Mouse (Mus musculus) erythroid progenitor cell, adult 5-6 weeks (primary cell): Measurements from ENCODE around the gene H2afv. TPM values are rescaled to one million over a fixed set of nuclear protein-coding genes. Genes with fewer than 3 reads are reported as not detected.

Source experiments
- ATAC-seq: replicated peaks from 2 replicates; pipeline ENCODE4 v1.8.0; 2016; ENCODE audit warnings: moderate number of reproducible peaks, mild to moderate bottlenecking, moderate TSS enrichment, inconsistent platforms; ENCODE audit not compliant: poor library complexity, low FRiP score, severe bottlenecking
- total RNA-seq, 2 experiments: library from RNA; stranded (forward) in 1 of 2; stranded (reverse) in 1 of 2; fragments of 150-400 nt in 1 of 2; fragments of 186-747, 209-891 nt in 1 of 2; gene quantifications; 2 replicates each; pipeline versions ENCODE4 v1.2.3 to v1.2.4; 2015 to 2017; ENCODE audit warnings: low replicate concordance in 2 of 2

The H2afv gene
- total RNA-seq, 2 experiments from 2014 or later: 160 to 209 TPM

DNA sequence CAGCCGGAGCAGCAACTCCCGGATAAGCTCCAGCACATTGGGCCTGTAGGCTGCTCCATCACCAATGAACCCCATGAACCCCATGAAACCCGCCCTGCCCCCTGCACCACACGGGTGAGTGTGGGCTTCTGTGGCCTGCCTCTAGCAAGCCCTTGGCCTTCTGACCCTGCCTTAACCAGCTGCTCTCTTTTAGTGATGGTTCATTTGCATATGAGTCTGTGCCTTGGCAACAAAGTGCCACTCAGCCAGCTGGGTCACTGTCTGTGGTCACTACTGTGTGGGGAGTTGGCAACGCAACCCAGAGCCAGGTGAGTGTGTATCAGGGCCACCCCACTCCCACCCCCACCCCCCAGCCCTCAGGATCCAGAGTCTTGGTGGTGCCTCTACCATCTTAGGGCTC is 48.7 kb downstream of the H2afv start:
- no peak for ATAC-seq

DNA sequence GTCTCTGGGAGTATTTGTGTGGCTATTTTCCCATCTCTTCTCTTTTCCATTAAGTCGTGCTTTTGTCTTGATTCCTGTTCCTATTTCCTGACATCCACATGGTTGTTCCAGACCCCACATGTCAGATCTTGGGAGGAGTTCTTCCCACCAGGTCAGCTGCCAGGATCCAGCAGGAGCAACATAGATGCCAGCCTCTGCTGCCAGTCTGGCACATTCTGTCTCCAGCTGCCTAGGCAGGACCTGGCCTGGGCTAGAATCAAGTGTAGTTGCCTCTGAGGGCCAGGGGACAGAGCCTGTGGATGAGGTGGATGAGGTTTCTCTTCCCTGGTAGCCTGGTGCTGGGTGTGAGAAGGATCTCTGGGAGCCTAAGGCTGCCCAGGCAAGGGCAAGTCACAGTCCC is 50.4 kb downstream of the H2afv start:
- no peak for ATAC-seq

DNA sequence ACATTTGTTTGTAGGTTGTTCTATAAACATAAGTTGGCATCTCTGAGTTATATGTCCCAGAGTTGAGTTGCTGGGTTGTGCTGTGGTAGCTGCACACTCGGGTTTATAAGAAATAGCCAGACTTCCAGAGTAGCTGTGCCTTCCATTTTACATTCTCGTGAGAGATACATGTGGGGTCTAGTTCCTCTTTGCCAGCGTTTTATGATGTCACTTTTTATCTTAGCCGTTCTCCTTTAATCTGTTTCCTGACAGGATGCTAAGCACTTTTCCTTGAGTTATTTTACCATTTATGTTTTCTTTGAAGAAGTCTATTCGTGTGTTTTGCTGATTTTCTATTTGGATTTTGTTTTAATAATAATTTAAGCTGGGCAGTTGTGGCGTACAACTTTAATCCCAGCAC is 51.4 kb downstream of the H2afv start:
- no peak for ATAC-seq

DNA sequence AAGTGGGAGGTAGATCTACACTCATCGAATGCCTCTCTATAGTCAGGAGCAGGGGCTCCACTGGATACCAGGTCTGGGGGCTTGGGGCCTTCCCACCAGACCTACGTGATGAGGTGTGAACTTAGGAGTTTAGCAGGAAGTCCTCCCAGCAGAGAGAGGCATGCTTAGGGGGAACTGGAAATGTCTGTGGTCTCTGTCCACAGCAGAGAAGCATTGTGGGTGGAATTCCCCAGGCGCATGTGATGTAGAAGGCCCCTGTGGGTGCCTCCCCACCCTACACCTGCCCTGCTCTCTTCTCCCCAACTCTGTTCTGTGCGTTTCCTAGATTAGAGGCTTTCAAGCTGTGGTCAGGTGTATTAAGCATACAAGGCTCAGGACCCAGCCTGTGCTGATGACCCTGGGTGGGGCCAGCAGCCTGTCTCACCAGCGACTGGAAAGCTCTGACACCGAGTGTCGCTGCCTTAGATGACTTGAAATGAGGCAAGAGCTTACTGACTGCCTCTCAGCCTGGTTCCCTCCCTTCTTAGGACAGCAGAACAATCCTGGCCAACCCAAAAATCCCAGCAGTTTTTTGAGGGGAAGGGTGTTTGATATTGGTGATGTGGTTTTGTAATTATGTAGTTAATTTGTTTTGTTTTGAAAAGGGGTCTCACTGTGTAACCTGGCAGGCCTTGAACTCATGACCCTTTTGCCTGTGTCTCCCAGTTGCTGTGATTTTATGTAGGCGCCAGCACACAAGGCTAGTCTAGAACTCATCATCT is 52.5 kb downstream of the H2afv start:
- ATAC-seq: no peak

DNA sequence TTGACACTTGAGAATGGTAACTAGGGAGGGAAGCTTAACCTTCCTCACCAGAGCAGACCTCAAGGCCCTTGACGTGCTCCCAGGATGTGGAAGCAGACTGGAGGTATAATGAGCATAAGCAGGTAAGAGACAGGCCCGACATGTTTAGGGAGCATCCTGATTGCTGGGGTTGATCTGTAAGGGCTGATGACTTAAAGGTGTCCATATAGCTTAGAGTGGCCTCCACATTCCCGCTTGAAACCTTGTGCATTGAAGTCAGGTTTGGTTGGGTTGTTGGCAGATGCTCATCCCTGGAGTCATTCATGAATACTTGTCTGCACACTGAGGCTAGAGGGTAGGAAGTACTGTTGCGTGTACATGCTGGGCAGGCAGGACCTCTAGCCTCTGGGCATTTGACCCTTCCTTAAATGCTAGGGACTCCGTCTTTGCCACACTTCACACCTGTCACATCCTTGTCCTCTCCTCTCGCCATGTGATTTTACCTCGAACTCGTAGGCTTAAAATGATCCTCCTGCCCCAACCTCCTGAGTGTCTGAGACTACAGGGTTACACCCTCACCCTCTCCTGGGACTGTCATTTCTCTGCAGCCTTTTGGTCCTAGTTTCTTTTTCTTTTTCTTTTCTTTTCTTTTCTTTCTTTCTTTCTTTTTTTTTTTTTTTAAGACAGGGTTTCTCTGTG is 53.7 kb downstream of the H2afv start:
- no peak for ATAC-seq

- ATAC-seq: no peak
Observed at GRCm38 (mm10) chr11:6389483-6389921, 54.7 kb downstream of the H2afv start.

- peak; percentile 93 for ATAC-seq
Observed at GRCm38 (mm10) chr11:6388726-6389413, 55.4 kb downstream of the H2afv start, which contains the start of gene Zmiz2. TSS of gene Zmiz2 (plus strand) at chr11:6389074.

GRCm38 (mm10) chr11:6388126-6388725 is 56.0 kb downstream of the H2afv start:
- ATAC-seq: no peak

- ATAC-seq: no peak
Observed at GRCm38 (mm10) chr11:6380916-6381315, 63.3 kb downstream of the H2afv start.

Other genes starting within 250 kb of the H2afv start
- not detected in 2 replicates for gene A730071L15Rik, start 244.4 kb downstream of the H2afv start, total RNA-seq (2015; ENCODE audit: low replicate concordance)
- gene A730071L15Rik, start 244.4 kb downstream of the H2afv start, total RNA-seq (2017; ENCODE audit: low replicate concordance): not detected in 2 replicates
- 15.1 and 15.5 TPM in 2 replicates for gene Nudcd3, start 244.0 kb downstream of the H2afv start, total RNA-seq (2015; ENCODE audit: low replicate concordance)
- 13.8 and 15.3 TPM in 2 replicates for gene Nudcd3, start 244.0 kb downstream of the H2afv start, total RNA-seq (2017; ENCODE audit: low replicate concordance)
- not detected in 2 replicates for gene Npc1l1, start 214.3 kb downstream of the H2afv start, total RNA-seq (2015; ENCODE audit: low replicate concordance)
- gene Npc1l1, start 214.3 kb downstream of the H2afv start, total RNA-seq (2017; ENCODE audit: low replicate concordance): not detected in 2 replicates
- gene Ddx56, start 176.7 kb downstream of the H2afv start, total RNA-seq (2015; ENCODE audit: low replicate concordance): 8.4 and 11.2 TPM in 2 replicates
- gene Ddx56, start 176.7 kb downstream of the H2afv start, total RNA-seq (2017; ENCODE audit: low replicate concordance): 3.2 and 6.4 TPM in 2 replicates
- 13.4 and 13.7 TPM in 2 replicates for gene Tmed4, start 169.6 kb downstream of the H2afv start, total RNA-seq (2015; ENCODE audit: low replicate concordance)
- 5.1 and 12.1 TPM in 2 replicates for gene Tmed4, start 169.6 kb downstream of the H2afv start, total RNA-seq (2017; ENCODE audit: low replicate concordance)
- gene Ogdh, start 152.8 kb downstream of the H2afv start, total RNA-seq (2015; ENCODE audit: low replicate concordance): 112 and 117 TPM in 2 replicates
- gene Ogdh, start 152.8 kb downstream of the H2afv start, total RNA-seq (2017; ENCODE audit: low replicate concordance): 81.0 and 99.9 TPM in 2 replicates
- 16.6 and 17.6 TPM in 2 replicates for gene Zmiz2, start 55.4 kb downstream of the H2afv start, total RNA-seq (2015; ENCODE audit: low replicate concordance)
- 5.1 and 7.8 TPM in 2 replicates for gene Zmiz2, start 55.4 kb downstream of the H2afv start, total RNA-seq (2017; ENCODE audit: low replicate concordance)
- 1,149 and 1,152 TPM in 2 replicates for gene Ppia, start 29.0 kb downstream of the H2afv start, total RNA-seq (2015; ENCODE audit: low replicate concordance)
- gene Ppia, start 29.0 kb downstream of the H2afv start, total RNA-seq (2017; ENCODE audit: low replicate concordance): 288 and 328 TPM in 2 replicates
- gene Purb, start 31.5 kb upstream of the H2afv start, total RNA-seq (2015; ENCODE audit: low replicate concordance): 40.7 and 50.7 TPM in 2 replicates
- gene Purb, start 31.5 kb upstream of the H2afv start, total RNA-seq (2017; ENCODE audit: low replicate concordance): 41.3 and 43.5 TPM in 2 replicates
- gene Myo1g, start 76.5 kb upstream of the H2afv start, total RNA-seq (2015; ENCODE audit: low replicate concordance): 6.3 and 16.6 TPM in 2 replicates
- 6.3 and 14.6 TPM in 2 replicates for gene Myo1g, start 76.5 kb upstream of the H2afv start, total RNA-seq (2017; ENCODE audit: low replicate concordance)
- 18.7 and 30.6 TPM in 2 replicates for gene Ccm2, start 102.4 kb upstream of the H2afv start, total RNA-seq (2015; ENCODE audit: low replicate concordance)
- 9.8 and 31.8 TPM in 2 replicates for gene Ccm2, start 102.4 kb upstream of the H2afv start, total RNA-seq (2017; ENCODE audit: low replicate concordance)
- gene Nacad, start 161.6 kb upstream of the H2afv start, total RNA-seq (2015; ENCODE audit: low replicate concordance): not detected in 2 replicates
- gene Nacad, start 161.6 kb upstream of the H2afv start, total RNA-seq (2017; ENCODE audit: low replicate concordance): 0.98 and 2.7 TPM in 2 replicates
- gene Tbrg4, start 181.6 kb upstream of the H2afv start, total RNA-seq (2015; ENCODE audit: low replicate concordance): 10.1 and 21.8 TPM in 2 replicates
- 3.1 and 9.2 TPM in 2 replicates for gene Tbrg4, start 181.6 kb upstream of the H2afv start, total RNA-seq (2017; ENCODE audit: low replicate concordance)
- not detected in 2 replicates for gene Wap, start 194.2 kb upstream of the H2afv start, total RNA-seq (2015; ENCODE audit: low replicate concordance)
- not detected in 2 replicates for gene Wap, start 194.2 kb upstream of the H2afv start, total RNA-seq (2017; ENCODE audit: low replicate concordance)
- gene Ramp3, start 214.1 kb upstream of the H2afv start, total RNA-seq (2015; ENCODE audit: low replicate concordance): 2.5 TPM in 1 of 2 replicates, not detected in the other
- gene Ramp3, start 214.1 kb upstream of the H2afv start, total RNA-seq (2017; ENCODE audit: low replicate concordance): not detected in 2 replicates